Mouse (Mus musculus): ENCODE measurements around the gene Tln2.

GRCm38 (mm10) chr9:67565801-67566258 is 6.3 kb upstream of the Tln2 start:
- TF ChIP-seq POLR2A (IDR thresholded peaks at IDR 0.05; ENCODE audit: insufficient read depth, low read depth, low read length), result no peak
- no peak for TF ChIP-seq CTCF (IDR thresholded peaks at IDR 0.05; ENCODE audit: insufficient read depth, low read depth, low read length)

Data from olfactory bulb, adult 2 months (tissue).